Mouse (Mus musculus): ENCODE data around the gene Psmg4.

DNA sequence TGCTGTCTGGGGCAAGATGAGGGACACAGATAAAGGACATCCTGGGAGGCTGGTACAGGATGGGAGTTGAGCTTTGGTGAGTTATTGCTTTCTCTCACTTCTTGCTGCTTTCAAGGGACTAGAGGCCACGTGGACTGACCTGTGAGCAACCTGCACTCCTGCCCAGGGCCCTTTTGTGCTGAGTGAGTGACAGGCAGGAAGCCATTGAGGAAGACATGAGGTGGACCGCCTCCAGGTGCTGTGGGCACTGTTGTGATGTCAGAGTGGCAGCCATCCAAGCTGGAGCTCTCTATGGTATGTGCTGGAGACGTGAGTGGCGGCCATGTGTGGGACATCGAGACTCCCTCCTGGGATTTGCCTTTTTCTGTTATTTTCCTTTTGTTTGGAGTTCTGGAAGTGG, 18.9 kb downstream of the Psmg4 start:
- TF ChIP-seq CTCF (IDR thresholded peaks at IDR 0.05; ENCODE audit: control insufficient read depth, insufficient read depth, low read length) (no peak), POLR2A (IDR thresholded peaks at IDR 0.05; ENCODE audit: borderline replicate concordance, control insufficient read depth, low read depth, low read length) (no peak)

All from bone marrow, adult 2 months (tissue).